Mouse (Mus musculus): ENCODE measurements around the gene Nt5c2.

DNA sequence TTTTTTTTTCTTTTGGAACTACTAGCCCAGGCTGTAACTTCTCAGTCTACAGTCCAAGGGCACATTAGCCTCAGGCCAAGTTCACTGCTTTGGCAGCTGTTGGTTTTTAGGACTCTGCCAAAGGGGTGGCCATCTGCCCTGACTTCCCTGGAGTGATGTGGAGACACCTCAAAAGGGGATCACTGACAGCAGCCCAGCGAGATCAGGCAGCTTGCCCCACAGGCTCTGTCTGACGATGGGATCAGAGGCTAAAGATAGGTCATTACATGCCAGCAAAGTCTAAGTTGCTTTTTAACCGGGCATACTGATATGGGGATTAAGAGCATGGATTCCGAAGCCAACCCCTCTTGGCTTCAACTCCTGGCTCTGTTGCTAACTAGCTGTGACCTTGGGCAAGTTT lies 39.4 kb downstream of the Nt5c2 start:
- no peak for TF ChIP-seq POLR2A (IDR thresholded peaks at IDR 0.05; ENCODE audit: low read depth, low read length)
- TF ChIP-seq CTCF (IDR thresholded peaks at IDR 0.05; ENCODE audit: extremely low read depth, insufficient read depth, insufficient read length, insufficient replicate concordance) = no peak

Measured in spleen, adult 2 months (tissue).